Mouse (Mus musculus) yolk sac, embryonic 10.5 days (tissue): ENCODE results near the gene Dmbx1.

Experiments used
- DNase-seq: peaks from one replicate; pipeline ENCODE4 v3.0.0-alpha.2; 2017; ENCODE audit warnings: low spot score

The Dmbx1 gene

DNA sequence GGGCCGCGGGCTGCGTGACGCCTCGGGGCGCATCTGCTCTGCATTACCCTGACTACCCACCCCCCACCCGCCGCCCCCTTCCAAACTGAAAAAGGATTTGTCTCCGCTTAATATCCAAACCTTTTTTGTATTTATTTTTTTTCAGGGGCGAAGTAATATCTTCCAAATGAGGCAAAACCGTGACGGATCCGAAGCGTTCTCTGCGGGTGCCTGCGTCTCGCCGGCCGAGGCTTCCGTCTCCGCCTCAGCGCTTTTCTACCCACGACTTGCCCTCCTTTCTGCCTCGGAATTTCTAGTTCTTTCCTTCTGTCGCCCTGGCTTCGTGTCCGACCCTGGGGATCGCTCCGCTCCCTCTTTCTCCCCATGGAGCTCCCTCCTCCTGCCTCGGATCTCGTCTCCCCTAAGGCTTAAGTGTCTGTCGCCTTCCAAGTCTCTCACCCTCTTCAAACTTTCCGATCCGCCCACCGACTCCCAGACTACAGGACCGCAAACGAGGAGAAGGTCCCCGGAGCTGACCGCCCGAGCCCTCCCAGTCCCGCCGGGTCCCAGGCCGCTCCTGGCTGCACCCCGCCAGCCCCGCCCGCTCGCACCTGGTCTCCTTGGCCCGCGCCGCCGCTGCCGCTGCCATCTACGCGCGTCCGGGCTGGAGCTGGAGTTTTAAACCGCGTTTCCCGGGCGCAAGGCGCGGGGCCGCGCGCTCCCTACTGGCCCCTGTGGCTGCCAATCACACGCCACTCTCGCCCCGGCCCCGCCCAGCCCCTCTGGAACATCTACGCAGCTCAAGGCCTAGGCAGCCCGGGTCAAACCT lies at the start of gene Dmbx1:
TSS of gene Dmbx1 (minus strand) at position 632 of the 808 bp plus-strand sequence.
- peak; percentile 65 for DNase-seq

DNA sequence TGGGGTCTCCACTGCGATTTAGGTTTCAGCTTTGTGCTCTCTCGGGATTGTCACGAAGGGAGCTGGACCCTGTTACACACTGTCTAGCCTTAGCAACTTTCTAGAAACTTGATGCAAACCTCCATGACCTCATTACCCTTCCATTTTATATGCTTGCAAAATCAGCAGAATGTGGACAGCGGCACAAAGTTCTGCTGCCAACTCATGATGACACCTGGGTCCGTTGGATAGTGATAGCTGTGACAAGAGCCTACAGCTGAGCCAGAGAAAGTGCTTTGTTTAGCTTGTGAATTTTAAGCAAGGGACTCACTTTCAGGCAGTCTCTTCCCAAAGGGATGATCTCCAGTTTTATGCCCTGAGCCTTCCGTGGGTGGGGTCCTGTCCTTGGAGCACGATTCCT lies 49.7 kb upstream of the Dmbx1 start:
- no peak for DNase-seq

DNA sequence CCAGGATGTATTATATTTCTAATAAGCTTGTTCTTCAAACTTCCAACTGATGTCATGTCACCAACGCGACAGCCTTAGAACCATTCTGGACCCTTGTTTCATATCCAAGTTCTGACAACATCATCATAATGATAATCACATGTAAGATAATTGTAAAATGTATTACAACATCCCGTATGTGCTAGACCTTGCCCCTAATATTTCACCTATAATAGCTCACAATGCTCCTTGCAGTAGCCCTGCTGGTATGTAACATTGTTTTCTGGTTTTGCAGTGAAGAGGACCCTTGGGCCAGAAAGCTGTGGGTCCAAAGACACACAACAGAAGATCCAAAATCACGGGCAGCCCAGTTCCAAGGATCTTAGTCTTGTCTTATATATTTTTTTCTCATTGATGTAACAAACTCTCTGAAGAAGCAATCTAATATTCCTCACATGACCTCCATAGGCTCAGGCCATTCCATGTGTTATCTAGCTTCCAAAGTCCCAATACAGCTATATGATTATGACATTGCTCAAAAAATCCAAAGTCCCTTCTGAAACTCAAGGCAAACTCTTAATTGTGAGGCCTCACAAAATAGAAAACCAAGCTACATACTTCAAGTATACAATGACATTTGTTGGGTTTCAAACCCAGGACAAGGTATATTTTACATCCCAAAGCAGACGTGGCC lies 48.3 kb upstream of the Dmbx1 start:
- no peak for DNase-seq

DNA sequence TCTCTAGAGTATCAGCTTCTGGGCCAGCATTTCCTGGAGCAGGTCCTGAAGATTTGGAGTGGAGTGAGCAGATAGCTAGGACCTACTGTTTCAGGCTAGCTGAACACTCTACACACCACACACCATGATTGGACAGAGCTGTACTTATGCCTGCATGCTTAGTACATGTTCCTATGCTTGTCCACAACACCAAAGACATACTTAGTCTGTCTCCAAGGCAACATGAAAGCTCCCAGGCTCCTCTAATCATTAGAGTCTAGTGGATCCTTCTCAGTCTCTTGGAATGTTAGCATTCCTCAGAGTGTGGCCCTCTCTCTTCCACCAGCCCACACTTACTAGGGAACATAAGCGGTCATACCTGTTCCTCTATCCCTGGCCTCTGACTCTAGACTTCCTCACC lies 47.7 kb upstream of the Dmbx1 start:
- no peak for DNase-seq

DNA sequence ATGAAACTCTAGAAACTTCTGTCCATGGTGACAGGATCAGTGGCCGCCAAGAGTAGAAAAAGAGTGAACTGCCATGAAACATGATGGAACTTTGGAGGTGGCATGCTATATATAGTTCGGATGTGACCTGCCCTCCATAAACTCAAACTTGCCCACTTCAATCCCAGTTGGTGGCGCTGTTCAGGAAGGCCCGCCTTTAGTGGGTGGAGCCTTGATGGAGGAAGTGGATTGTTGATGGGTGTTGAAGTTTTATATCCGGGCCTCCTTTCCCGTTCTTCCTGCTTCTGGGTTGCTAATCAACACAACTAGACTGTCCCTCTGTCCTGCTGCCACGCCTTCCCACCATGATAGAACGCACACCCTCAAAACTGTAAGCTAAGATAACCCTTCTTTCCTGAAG lies 45.2 kb upstream of the Dmbx1 start:
- no peak for DNase-seq

DNA sequence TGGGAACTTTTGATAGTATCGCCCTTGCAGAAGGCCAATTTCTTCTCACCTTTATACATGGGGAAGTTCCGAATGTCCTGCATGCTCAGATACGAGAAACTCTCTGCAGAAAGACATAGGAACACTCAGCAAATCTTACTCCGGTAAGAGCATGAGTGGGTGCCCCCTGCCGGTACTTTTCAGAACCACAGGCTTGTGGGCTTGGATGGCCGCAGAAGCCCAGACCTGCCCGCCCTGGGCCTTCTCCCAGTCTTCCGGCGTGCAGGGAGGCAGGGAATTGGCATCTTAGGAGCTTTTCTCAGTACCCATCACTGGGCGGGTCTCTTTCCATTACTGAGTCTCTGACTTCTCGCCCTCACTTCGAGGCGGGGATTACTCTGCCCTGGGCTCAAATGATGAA lies 44.4 kb upstream of the Dmbx1 start:
- DNase-seq: peak; percentile 68

DNA sequence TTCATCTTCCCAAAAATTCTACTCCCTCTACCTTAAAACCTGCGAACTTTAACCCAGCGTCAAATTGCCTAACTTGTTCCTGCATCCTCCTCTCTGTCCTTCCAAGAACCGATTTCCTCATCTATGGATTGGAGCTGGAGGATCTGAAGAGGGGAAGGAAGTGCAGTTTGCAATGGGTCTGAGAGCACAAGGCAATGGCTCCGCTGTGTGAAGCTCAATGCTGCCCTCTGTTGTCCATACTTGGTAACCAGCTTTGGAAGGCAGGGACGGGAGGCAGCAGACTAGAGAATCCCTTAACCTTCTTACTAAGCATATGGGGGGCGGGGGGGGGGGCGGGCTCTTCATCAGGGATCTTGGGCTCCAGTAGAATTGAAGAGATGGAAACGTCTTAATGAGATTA lies 41.0 kb upstream of the Dmbx1 start:
- DNase-seq: peak; percentile 64

DNA sequence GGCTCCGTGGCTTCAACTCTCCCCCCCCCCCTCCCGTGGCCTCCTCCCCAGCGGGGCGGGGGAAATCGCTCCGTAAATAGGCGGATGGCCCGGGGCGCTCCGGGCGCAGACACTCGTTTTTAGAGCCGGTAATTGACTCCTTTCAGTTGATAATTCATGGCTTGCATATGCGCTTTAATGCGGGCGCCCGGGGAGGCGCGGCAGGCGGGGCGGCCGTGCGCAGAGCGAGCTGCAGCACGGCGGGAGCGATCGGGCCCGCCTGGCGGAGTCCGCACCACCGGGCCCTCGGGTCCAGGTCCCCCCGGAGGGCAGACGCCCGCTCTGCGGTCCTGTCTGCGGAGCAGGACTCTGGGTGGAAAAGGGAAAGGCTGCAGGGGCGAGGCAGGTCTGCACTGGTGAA lies 39.7 kb upstream of the Dmbx1 start:
- no peak for DNase-seq

DNA sequence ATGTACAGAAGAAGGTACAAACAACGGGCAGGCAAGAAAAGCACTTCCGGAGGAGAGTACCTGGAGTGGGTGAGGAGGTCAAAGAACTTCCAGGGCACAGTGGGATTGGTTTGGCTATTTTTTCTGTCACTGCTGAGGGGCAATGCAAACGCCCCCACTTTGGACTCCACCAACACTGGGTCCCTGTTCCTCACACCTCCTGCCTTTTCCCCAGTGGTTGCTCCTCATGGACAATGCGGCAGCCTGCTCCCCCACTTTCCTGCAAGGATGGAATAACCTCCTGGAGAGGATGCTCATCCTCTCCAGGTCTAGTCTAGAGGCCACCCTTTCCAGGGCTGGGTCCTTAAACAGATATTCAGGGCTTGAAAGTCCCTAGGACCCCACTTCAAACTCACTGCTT lies 39.2 kb upstream of the Dmbx1 start:
- DNase-seq: no peak

DNA sequence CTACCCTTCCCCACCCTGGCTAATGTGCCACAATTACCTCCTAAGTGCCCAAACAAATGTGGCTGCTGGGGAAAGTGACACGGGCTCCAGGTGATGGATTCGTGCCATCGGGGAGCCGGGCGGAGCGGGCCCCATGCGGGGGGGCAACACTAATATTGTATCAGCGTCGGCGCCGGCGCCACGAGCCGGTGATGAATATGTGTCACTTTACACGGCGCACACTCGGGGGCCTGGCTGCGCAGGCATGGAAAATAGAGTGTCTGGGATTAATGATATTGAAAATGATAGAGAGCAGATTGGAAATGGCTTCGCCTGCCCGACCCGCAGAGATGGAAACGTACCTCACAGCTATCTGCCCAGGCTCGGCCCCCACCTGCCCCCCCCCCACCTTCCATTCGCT lies 32.8 kb upstream of the Dmbx1 start:
- no peak for DNase-seq

DNA sequence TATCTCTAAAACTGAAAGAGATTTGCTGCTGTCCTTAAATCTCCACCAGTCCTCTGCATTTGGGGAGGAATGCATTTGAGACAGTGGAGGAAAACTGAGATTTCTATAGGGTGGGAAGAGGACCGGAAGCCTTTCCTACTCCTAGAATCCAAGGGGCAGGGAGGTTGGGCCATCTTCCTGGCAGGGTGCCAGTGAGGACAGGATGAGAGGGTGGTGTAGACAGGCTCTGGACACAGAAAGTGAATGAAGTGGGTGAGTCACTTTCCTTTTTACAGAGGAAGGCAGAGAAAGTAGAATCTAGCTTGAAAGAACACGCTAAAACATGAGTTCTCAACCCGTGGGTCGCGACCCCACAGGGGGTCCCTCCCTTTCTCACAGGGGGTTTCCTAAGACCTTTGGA lies 24.7 kb upstream of the Dmbx1 start:
- DNase-seq: no peak

DNA sequence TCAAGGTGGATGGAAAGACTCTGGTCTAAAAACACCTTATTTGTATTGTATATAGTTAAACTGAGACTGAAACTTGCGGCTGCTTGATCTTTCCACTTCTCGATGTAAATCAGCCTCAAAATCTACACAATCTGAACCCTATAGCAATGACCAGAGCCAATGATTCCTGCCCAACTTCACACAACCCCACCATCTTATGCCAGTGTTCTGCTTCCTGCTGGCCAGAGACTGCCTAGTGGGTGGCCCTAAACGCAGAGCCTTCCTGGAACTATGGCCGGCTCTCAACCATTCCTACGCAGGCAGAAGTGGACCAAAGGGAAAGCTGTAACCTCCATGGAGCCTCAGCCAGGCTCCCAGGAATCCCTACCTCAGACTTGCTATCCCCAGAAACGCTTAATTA lies 24.0 kb upstream of the Dmbx1 start:
- DNase-seq: no peak

DNA sequence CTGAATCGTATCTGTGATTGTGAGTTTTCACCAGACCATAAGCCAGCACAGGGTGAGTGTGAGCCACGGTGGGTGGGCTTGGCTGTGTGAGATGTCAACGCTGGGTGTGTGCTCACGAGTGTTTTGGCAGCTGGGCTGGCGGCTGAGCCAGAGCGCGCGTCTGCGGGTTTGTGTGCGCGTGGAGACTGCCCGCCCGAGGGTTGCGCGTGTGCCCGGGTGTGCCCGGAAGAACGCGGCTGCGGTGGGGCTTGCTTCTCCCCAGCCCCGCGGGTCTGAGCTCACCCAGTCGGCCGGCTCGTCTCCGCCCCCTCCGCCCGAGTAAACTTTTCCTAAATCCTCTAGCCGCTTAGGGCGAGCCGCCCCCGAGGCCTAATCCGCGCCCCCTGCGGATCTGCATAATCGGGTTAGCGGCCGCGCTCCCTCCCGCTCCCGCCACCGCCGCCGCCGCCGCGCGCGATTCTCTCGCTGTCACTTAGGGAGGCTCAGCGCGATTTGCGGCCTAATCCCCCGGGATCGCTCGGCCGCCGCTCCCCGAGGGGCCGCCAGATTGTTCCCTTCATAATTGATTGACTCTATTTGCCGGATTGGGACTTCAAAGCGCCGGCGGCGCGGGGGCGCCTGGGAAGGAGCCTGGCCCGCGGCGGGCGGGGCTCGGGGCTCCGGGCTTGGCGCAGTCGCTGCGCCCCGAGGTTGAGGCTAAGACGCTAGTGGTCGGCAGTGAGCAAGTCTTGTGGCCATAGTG lies 23.1 kb upstream of the Dmbx1 start:
- DNase-seq: peak; percentile 57

DNA sequence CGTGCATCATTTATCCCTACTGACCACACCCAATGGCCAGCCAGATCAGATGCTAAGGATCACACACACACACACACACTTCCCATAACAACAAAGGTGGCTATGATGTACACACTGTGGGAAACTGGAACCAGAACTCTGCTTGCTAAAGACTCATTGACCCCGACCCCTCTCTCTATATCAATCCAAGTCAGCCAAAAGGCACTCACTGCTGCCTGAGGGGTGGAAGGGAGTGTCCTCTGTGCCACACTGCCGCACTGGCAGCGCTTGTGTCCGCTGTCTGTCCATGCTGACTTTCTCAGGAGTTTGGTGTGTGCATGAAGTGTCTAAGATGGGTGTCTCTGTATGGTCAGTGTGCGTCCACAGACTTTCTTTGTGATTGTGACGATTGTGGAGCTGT lies 22.3 kb upstream of the Dmbx1 start:
- no peak for DNase-seq

DNA sequence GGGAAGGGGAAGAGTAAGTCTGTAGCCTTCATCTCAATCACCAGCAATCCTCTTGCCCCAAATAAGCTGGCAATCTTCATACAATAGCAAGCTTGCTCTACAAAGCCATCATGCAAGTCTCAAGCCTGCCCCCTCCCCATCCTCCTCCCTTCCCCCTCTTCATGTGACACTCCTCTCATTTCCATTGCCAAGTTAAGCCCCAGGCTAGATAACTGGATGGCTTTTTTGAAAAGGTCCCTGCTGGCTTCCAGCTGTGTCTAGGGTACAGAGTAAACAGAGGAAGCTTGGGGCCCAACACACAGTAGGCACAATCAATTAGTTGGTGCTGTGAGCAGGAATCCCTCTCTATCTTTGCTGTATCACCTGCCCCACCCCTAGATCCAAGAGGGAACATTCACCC lies 19.8 kb upstream of the Dmbx1 start:
- DNase-seq: no peak

DNA sequence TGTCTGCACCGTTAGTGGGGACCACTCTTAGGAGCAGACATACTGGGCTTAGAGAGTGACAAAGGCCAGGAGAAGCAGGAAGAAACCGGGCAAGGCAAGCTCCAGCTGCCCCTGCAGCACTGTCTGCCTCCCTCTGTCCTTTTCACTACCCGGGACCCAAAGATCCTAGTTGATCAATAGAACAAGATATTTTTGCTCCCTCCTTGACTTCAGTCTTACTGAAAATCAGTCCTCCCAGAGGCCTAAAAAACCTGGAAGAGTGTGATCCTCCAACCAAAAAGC lies 15.7 kb upstream of the Dmbx1 start:
- no peak for DNase-seq

DNA sequence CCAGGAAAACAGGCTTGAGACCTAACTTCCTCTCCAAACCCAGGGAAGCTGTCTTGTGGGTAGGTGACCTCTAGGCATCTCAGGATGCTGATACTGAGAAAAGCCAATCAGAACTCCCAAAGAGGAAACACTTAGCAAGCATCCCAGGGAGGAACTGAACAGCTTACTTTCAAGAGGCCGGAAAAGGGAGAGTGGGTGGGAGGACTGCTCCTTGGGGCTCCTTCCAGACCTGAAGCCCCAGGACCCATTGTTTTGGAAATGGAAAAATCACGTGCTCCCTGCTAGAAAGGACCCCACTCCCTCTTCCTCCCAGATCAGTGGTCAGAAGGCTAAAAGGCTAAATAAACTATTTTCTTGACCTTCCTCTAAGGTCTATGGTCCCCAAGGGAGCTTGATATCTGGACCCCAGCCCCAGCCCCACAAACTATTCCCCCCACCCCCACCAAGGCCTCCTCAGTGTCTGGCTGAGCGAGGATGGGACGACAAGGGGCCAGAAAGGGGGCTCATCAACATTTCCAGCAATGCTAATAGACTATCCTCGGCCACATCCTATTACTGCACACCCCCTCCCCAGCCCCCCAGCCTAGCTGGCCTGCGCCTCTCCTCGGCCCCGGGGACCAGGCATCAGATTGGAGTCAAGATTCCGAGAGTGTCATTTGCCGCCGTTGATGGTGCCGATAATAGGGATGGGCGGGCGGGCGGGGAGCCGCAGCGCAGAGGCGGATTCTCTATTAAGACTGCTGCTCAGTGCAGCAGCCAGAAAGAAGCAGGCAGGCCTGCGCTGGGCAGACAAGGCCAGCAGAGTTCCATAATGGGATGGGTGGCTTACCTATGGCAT lies 15.1 kb upstream of the Dmbx1 start:
- no peak for DNase-seq

DNA sequence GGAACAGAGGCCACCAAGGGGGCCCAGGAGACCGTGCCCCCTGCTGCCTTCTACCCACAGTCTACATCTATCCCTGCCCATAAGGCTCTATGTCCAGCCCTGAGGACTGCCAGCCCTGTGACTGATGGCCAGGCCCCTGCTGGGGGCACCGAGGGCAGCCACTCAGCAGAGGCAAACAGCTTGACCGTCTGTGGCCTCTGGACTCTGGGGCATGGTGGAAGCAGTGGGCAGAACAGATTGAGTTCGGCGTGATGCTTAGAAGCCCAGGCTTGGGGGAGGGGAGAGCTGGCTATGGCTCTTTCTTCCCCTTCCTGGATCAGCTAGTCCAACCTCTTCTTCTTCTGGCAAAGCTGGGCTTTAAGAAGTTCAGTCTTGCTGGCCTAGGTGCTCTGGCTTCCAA lies 13.8 kb upstream of the Dmbx1 start:
- no peak for DNase-seq

DNA sequence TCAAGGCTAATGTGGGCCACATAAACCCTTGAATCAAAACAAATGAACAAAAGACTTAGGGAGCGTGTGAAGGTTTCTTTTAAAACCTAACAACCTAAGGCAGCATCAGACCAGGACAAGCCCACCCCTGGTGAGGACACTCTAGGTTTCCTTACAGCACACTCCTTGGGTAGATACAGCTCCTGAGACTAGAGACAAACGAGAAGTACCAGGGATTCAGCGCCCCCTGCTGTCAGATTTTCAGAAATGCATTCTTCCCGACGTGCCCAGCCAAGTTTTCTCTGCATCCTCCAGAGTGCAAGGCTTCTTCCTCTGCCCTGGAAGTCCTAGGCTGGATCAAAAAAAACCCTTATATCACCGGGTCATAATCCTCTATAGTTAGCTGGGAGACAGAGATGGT lies 13.0 kb upstream of the Dmbx1 start:
- peak; percentile 29 for DNase-seq

DNA sequence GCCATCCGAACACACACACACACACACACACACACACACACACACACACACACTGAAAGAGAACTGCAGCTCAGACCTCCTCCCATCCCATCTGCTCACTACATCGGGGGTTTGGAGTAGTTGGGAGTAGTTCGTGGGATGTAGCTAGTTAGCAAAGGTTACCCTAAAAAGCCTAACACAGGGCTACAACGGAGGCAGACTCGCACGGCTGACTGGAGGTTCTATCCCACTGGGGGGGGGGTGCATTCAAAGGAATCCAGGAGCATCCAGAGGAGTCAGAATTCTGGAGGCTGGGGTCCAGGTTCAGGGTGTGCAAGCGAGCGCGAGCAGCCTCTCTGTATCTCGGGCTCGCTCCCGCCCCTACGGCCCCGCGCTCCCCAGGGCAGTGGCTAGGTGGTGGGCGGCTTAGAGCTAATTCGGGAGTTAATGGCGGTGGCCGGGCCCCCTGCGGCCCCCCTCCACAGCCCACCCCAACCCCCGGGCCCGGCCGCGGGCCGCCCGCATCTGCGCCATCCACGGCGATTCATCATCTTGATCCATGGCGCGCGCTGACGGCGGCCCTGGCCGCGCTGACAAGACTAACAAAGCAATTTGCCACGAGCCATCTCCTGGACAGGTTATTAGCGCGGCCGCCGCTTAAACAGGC lies 4.1 kb upstream of the Dmbx1 start:
- no peak for DNase-seq

DNA sequence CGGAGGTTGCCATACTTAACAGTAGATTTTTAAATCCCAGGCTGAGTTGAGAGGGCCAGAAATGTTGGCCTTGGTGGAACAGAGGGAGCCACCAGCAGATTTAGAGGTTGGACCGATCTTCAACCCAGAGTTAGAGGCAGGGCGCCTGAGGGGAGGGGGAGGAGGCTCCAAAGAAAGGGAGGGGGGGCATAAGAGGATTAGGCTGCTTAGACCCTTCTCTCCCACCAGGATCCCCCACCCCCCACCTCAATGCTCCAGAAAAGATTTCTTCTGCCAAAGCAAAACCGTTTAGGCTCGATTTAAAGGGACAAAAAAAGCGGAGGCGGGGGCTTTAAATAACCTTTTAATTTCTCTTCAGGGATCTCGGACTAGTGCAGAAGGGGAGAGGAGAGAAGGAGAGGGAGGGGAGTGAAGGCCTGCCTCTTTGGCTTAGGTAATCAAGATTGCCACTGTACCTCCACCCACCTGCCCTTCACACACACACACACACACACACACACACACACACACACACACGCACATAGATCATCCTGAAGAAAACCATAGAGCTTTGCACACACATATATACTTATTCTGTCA lies 1.6 kb upstream of the Dmbx1 start:
- DNase-seq: no peak

DNA sequence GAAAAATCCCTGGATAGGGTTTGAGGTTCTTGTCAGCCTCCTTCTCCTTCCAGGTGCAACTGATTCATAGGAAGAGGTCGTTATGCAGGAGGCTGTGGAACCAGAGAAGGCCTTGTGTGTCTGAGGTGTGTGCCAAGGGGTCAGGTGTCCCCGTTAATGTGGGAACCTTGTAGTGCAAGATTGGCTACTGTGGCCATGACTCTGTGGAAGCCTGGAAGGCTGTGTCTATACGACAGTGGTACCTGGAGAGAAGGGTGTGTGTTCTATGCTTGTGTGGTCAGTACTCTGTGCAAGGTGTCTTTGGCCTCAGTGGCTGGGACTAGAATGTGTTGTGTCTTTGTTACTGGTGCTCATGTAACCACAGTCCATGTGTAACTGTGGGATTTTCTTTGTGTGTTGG lies 955 bp upstream of the Dmbx1 start:
- DNase-seq: no peak
